Mouse (Mus musculus): ENCODE measurements around the gene Ptprq.

GRCm38 (mm10) chr10:107503430-107503829 is 216.4 kb downstream of the Ptprq start:
- TF ChIP-seq POLR2A (IDR thresholded peaks at IDR 0.05; ENCODE audit: extremely low read depth, insufficient read depth, low read length) (no peak), CTCF (IDR thresholded peaks at IDR 0.05; ENCODE audit: extremely low read depth, insufficient read depth, low read length) (no peak)
